Mouse (Mus musculus) heart, embryonic 12.5 days (tissue): ENCODE measurements around the gene Zfp174. TPM values are rescaled to one million over a fixed set of nuclear protein-coding genes. Genes with fewer than 3 reads are reported as not detected.
"Not testable (repeated sequence)": the region's sequence is repeated elsewhere in the genome, so short reads cannot be mapped to it uniquely, and the experiment has no call there.

ENCODE experiments used
- ATAC-seq: fragments of 200-750 bp; cut with Nextera tagmentation; 2 replicates; pipeline ENCODE4 v1.8.0; 2017; ENCODE audit warnings: moderate TSS enrichment, moderate library complexity; ENCODE audit not compliant: insufficient number of reproducible peaks, low FRiP score
- H3K27ac ChIP-seq: fragments of 300-500 bp; sonication (generic); 2 replicates; pipeline ENCODE4 v1.5.1; 2016; ENCODE audit warnings: mild to moderate bottlenecking, moderate library complexity; ENCODE audit not compliant: poor library complexity, severe bottlenecking
- H3K27me3 ChIP-seq: fragments of 300-500 bp; sonication (generic); replicated peaks from 2 replicates; pipeline ENCODE4 v1.6.1; 2016; ENCODE audit warnings: mild to moderate bottlenecking, moderate library complexity
- H3K36me3 ChIP-seq: fragments of 300-500 bp; sonication (generic); 2 replicates; pipeline ENCODE4 v1.6.1; 2016; ENCODE audit warnings: mild to moderate bottlenecking, moderate library complexity
- H3K4me1 ChIP-seq: fragments of 300-500 bp; sonication (generic); replicated peaks from 2 replicates; pipeline ENCODE4 v1.6.1; 2016; ENCODE audit warnings: mild to moderate bottlenecking
- H3K4me2 ChIP-seq: fragments of 300-500 bp; sonication (generic); 2 replicates; pipeline ENCODE4 v1.6.1; 2016; ENCODE audit warnings: mild to moderate bottlenecking, moderate library complexity
- H3K4me3 ChIP-seq: fragments of 300-500 bp; sonication (generic); 2 replicates; pipeline ENCODE4 v1.5.1; 2016; ENCODE audit warnings: mild to moderate bottlenecking
- H3K9ac ChIP-seq: fragments of 300-500 bp; sonication (generic); 2 replicates; pipeline ENCODE4 v1.6.1; 2016; ENCODE audit warnings: mild to moderate bottlenecking, moderate library complexity
- H3K9me3 ChIP-seq: fragments of 300-500 bp; sonication (generic); replicated peaks from 2 replicates; pipeline ENCODE4 v1.6.1; 2016; ENCODE audit warnings: mild to moderate bottlenecking, moderate library complexity
- WGBS: fragments of 180-500 bp; shearing (Covaris S2); methylation state at CpG from one replicate; pipeline ENCODE4 v1.1.7; 2016; 5-methylcytosine and 5-hydroxymethylcytosine counted together
- polyA plus RNA-seq: library from polyadenylated mRNA; unstranded; fragments of >200 nt; fragmentation: Nextera tagmentation; extraction: Ambion mirVana; gene quantifications from 2 replicates; pipeline ENCODE4 v1.2.1, GENCODE M21; 2016

The Zfp174 gene
- polyA plus RNA-seq, 1 experiment from 2014 or later, result 1.3 TPM

DNA sequence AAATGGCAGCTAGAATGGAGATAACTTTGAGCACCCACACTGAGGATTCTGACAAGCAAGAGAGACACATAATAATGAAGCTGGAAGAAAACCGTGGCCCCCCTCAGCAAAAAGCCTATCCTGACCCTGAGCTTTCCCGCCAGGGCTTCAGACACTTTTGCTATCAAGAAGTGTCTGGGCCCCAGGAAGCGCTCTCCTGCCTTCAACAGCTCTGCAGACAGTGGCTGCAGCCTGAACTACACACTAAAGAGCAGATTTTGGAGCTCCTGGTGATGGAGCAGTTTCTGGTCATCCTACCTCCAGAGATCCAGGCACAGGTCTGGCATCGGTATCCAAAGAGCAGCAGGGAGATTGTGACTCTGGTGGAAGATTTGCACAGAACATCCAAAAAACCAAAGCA is 803 bp downstream of the Zfp174 start:
- H3K9me3 ChIP-seq, result no peaks in the 10 kb centered on the region
- no peak overlapping the region for H3K27ac ChIP-seq
- peaks cover 12% of the 10 kb centered on the region for H3K4me1 ChIP-seq
- peak overlapping the region; percentile 73 for H3K4me2 ChIP-seq
- no peak for ATAC-seq
- H3K27me3 ChIP-seq, result no peaks in the 10 kb centered on the region
- 54% methylated on average over 4 of the region's 4 CpGs for WGBS
- H3K36me3 ChIP-seq, result no peaks in the 10 kb centered on the region
- peak overlapping the region; percentile 76; the same call in 1 of the 2 replicates for H3K9ac ChIP-seq
- peak overlapping the region; percentile 68 for H3K4me3 ChIP-seq

DNA sequence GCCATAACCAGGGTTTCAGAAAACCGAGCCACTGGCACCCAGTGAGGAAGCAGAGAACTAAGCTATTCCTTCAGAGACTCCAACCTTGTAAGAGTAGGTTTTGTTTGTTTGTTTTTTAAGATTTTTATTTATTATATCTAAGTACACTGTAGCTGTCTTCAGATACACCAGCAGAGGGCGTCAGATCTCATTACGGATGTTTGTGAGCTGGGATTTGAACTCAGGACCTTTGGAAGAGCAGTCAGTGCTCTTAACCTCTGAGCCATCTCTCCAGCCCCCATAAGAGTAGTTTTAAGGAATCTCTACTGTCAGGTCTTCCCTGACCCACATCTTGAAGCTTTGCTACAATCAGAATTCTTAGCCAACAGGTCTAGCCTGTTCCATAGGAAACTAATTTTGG is 1.3 kb downstream of the Zfp174 start:
- Histone ChIP-seq H3K4me1 (peaks cover 14% of the 10 kb centered on the region), H3K9ac (no peak overlapping the region), H3K36me3 (no peaks in the 10 kb centered on the region), H3K27me3 (no peaks in the 10 kb centered on the region), H3K4me3 (no peak overlapping the region), H3K27ac (no peak overlapping the region), H3K9me3 (no peaks in the 10 kb centered on the region), H3K4me2 (no peak overlapping the region)
- no peak for ATAC-seq
- WGBS, result 67% methylated on average over 3 of the region's 3 CpGs

DNA sequence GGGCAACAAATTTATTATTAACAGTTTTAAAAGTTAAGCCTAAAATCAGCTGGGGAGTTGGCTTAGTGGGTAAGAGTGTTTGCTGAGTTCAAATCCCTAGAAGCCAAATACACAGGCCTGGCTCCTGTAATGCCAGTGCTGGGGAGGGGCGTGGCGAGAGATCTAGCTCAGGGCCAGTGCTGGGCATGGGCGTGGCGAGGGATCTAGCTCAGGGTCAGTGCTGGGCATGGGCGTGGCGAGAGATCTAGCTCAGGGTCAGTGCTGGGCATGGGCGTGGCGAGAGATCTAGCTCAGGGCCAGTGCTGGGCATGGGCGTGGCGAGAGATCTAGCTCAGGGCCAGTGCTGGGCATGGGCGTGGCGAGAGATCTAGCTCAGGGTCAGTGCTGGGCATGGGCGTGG is 4.2 kb downstream of the Zfp174 start:
- H3K4me1 ChIP-seq, result peaks cover 14% of the 10 kb centered on the region
- not testable (repeated sequence) for H3K9me3 ChIP-seq, H3K36me3 ChIP-seq, H3K9ac ChIP-seq, H3K4me2 ChIP-seq, ATAC-seq, H3K4me3 ChIP-seq, H3K27me3 ChIP-seq, H3K27ac ChIP-seq
- WGBS, result 90% methylated on average over 13 of the region's 13 CpGs

DNA sequence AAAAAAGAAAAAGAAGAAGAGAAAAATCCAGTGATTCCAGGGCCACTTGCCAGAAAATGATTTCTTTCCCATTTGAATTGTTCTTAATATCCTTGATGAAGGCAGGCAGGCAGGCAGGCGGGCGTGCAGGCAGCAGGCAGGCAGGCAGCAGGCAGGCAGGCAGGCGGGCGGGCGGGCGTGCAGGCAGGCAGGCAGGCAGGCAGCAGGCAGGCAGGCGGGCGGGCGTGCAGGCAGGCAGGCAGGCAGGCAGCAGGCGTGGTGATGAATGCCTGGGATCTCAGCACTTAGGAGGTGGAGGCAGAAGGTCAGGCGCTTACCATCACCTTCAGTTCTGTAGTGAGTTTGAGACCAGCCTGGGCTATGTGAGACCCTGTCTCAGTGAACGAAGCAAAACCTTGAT is 5.5 kb downstream of the Zfp174 start:
- Histone ChIP-seq H3K27me3 (no peaks in the 10 kb centered on the region), H3K4me2 (peak overlapping the region; percentile 36), H3K9me3 (no peaks in the 10 kb centered on the region), H3K36me3 (no peaks in the 10 kb centered on the region), H3K27ac (no peak overlapping the region), H3K4me3 (no peak overlapping the region), H3K4me1 (peaks cover 12% of the 10 kb centered on the region), H3K9ac (no peak overlapping the region)
- 33% methylated on average over 12 of the region's 12 CpGs for WGBS
- no peak for ATAC-seq

DNA sequence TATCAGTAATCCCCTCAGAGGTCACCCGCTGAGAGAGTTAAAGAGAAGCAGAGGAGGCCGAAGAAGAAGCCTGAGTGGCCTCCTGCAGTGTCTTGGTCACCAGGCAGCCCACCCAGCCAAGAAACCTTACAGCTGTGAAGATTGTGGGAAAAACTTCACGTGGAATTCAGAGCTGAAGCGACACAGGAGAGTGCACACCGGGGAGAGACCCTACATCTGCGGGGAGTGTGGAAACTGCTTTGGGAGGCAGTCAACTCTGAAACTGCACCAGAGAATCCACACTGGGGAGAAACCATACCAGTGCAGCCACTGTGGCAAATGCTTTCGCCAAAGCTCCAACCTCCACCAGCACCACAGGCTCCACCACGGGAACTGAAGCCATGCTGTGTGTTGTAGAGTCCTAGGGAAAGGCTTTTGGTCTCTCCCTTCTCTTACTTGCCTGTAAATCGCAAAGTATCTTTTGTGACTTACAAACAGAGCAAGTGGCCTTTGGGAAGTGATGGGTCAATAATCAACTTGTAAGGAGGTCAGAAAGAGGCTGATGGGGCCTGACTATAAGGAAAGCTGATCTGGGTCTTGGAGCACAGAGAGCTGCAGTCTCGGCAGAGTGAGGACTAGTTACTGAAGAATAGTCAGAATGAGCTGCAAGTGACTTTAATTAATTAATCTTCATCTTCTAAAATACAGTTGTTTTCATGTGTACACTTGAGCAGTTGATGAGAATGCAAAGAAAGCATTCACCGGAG is 7.5 kb downstream of the Zfp174 start:
- Histone ChIP-seq H3K27ac (no peak overlapping the region), H3K36me3 (no peaks in the 10 kb centered on the region), H3K4me3 (no peak overlapping the region), H3K27me3 (no peaks in the 10 kb centered on the region), H3K9ac (no peak overlapping the region), H3K4me1 (peaks cover 6% of the 10 kb centered on the region; the same call in 1 of the 2 replicates), H3K9me3 (no peaks in the 10 kb centered on the region), H3K4me2 (no peak overlapping the region)
- no peak for ATAC-seq
- 60% methylated on average over 11 of the region's 11 CpGs for WGBS

DNA sequence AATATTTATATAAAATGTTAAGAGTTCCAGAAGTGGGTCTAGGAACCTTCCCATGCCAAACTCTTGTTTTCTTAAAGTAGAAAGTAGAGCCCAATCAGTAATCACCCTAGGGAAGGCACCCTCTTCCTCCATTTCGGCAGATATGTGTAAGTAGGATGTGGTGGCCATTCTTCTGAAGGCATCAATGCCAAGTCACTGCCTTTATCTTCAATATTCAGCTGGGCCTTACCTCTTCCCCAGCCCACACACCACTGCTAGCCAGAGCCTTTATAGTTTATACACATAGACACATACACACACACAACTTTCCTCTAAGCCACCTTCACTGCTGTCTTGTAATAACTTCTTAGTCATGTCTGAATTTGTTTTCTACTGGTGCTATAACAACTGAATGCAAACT is 8.7 kb downstream of the Zfp174 start:
- no peaks in the 10 kb centered on the region for H3K27me3 ChIP-seq
- H3K27ac ChIP-seq, result no peak overlapping the region
- no peak overlapping the region for H3K4me2 ChIP-seq
- 58% methylated on average over 1 of the region's 1 CpGs for WGBS
- no peak overlapping the region for H3K9ac ChIP-seq
- H3K4me3 ChIP-seq, result no peak overlapping the region
- H3K9me3 ChIP-seq, result no peaks in the 10 kb centered on the region
- peaks cover 6% of the 10 kb centered on the region; the same call in 1 of the 2 replicates for H3K4me1 ChIP-seq
- H3K36me3 ChIP-seq, result peaks cover 5% of the 10 kb centered on the region; the same call in 1 of the 2 replicates
- ATAC-seq, result no peak

DNA sequence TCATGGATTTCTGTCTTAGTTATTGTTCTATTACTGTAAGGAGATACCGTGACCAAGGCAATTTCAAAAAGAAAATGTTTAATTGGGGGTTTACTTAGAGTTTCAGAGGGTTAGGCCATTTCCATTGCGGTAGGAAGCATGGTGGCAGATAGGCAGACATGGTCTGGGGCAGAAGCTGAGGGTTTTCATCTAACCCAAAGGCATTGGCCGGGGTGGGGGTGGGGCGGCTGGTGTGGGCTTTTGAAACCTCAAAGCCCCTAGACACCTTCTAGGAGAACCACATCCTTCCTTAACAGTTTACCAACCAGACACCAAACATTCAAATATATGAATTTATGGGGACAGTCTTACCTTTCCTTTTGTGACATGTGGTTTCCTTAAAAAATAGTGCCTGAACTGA is 12.2 kb downstream of the Zfp174 start:
- Histone ChIP-seq H3K27ac (no peak overlapping the region), H3K4me2 (no peak overlapping the region), H3K27me3 (no peaks in the 10 kb centered on the region), H3K4me3 (no peak overlapping the region), H3K9ac (no peak overlapping the region), H3K36me3 (peaks cover 24% of the 10 kb centered on the region), H3K4me1 (no peaks in the 10 kb centered on the region), H3K9me3 (no peaks in the 10 kb centered on the region)
- ATAC-seq, result no peak
- 86% methylated on average over 4 of the region's 4 CpGs for WGBS

DNA sequence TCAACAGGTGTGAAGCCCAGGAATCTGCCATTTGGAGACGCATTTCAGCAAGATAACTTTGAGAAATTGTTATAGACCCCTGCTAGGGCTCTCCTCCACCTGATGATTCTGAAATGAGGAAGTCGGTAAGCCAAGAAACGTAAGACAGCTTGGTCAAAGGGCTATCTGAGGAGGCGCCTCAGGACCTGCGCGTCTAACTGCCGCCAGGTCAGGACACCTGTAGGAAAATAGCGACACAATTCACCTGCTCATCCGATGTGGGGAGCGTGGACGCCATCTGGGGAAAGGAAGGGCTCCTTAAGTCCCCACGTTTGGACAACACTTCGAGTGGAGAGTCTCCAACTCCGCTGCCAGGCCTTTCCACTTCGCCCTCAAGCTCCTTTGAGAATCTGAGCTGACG is 24.7 kb downstream of the Zfp174 start:
- ATAC-seq, result 0 out of 2 replicates have a peak, but pooled peaks have one; percentile 13

DNA sequence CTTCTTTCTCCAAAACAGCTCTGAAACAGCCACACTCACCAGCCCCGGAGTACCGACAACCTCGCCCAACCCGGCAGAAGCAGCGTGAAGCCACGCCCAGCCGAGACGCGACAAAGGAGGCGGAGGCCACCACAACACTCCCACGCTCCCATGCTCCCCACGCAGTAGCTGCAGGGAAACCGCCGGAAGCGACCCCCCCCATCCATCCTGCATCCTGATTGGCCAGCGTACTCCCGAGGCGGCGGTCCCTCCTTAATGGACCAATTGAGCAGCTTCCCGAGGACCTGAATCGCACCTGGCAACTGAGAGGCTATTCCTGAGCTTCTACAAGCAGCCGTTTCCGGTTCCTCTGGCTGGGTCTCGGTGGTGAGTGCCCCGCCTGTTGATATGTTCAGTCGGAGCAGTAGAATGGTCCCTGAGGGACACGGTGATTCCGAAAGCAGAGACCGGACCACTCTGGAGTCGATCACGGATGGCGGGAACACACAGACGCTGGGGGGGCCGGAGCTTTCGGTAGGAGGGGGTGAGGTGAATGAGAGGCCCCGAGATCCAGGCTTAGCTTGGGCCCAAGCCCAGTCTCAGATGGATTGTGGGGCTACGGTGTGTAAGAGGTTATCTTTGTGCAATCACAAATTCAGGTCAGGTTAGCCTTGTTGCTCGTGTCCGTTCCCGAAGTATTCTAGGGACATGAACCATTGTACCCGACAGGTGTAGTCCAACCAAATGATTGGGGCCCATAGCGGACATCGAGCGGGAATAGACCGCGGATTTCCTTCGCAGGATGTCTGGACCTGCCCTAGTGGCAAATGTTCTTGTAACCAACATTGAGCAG is 25.4 kb downstream of the Zfp174 start, which contains the start of gene Naa60:
Gene Naa60, plus strand, starts transcription at position 160 of the 832 bp plus-strand sequence.
- no peaks in the 10 kb centered on the region for H3K9me3 ChIP-seq
- peak within 1 kb of the TSS; percentile 78 for H3K9ac ChIP-seq
- 3% methylated on average over 47 of the region's 47 CpGs for WGBS
- H3K36me3 ChIP-seq, result peaks cover 21% of the 10 kb centered on the region; the same call in 1 of the 2 replicates
- H3K4me2 ChIP-seq, result peak within 1 kb of the TSS; percentile 92
- peak within 1 kb of the TSS; percentile 44 for H3K27ac ChIP-seq
- H3K4me3 ChIP-seq, result peak within 1 kb of the TSS; percentile 66
- no peaks in the 10 kb centered on the region for H3K27me3 ChIP-seq
- peaks cover 16% of the 10 kb centered on the region for H3K4me1 ChIP-seq
- peak; percentile 98 for ATAC-seq

More for the DNA sequence above, 24.7 kb downstream of the Zfp174 start:
- Histone ChIP-seq H3K4me3 (peak overlapping the region; percentile 66), H3K9ac (peak overlapping the region; percentile 78), H3K4me2 (peak overlapping the region; percentile 92), H3K4me1 (peaks cover 16% of the 10 kb centered on the region), H3K27ac (peak overlapping the region; percentile 41; the same call in 1 of the 2 replicates), H3K36me3 (peaks cover 23% of the 10 kb centered on the region), H3K9me3 (no peaks in the 10 kb centered on the region), H3K27me3 (no peaks in the 10 kb centered on the region)
- 2% methylated on average over 16 of the region's 16 CpGs for WGBS

DNA sequence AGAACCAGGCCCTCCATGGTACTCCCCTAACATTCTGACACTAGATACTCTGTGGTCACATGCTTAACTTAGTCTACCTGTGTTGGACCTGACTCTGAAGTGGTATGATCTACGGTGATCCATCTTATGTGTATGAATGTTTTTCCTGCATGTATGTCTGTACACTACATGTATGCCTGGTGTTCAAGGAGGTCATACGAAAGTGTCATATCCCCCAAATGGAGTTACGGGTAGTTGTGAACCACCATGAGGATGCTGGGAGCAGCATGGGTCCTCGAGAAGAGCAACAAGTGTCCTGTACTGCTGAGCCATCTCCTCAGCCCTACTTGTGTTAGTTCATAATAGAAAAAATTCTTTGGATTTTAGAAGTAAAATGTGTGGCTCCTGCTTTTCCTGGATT is 29.3 kb downstream of the Zfp174 start:
- Histone ChIP-seq H3K36me3 (peaks cover 29% of the 10 kb centered on the region), H3K9ac (no peak overlapping the region), H3K9me3 (no peaks in the 10 kb centered on the region), H3K27ac (no peak overlapping the region), H3K4me1 (peaks cover 14% of the 10 kb centered on the region), H3K27me3 (no peaks in the 10 kb centered on the region), H3K4me2 (no peak overlapping the region), H3K4me3 (no peak overlapping the region)
- no peak for ATAC-seq
- 90% methylated on average over 4 of the region's 4 CpGs for WGBS
